Mouse (Mus musculus): Measurements from ENCODE around the gene Dmrt2.

The Dmrt2 gene

DNA sequence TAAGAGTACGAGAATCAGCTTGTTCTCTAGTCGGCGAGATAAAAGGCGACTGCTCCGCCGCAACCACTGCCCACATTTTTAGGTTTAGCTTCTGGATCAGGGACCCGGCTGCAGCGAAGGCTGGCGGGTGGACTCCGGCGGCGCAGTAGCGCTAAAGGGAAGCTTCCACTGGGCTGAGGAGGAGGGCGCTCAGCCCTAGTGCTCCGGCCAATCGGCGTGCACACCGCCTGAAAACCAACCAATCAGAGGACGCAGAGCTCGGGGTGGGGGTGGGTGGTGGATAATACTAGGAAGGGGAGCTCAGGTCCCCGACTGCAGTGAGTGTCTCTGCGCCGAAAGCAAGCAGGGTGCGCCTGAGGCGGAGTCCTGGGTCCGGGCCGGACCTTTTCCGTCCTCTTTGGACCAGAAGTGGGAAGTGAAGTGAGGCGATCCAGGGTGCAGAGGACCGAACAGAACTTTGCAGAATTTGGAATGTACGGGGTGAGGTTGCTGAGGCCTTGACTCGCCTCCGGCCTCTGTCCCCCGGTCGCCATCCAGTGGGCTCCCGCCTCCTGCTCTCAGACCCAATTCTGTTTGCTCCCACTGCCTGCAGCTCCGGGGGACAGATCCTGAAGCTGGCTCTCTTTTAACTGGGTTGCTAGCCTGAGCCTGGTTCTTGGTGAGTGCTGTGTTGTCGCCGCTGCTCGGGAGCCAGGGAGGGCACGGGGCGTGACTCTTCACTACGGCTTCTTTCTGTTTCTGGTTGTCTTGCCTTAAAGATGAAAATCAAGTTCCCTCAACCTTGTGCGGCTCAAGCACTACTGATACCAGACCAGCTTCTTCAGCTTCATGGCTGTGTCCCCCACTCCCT is at the start of gene Dmrt2:
Dmrt2 (plus strand) TSS at position 311 of the 850 bp plus-strand sequence.
- peak in 1 of 2 experiments; percentile 2 for DNase-seq (ENCODE audit: low spot score in 2 of 2)

DNA sequence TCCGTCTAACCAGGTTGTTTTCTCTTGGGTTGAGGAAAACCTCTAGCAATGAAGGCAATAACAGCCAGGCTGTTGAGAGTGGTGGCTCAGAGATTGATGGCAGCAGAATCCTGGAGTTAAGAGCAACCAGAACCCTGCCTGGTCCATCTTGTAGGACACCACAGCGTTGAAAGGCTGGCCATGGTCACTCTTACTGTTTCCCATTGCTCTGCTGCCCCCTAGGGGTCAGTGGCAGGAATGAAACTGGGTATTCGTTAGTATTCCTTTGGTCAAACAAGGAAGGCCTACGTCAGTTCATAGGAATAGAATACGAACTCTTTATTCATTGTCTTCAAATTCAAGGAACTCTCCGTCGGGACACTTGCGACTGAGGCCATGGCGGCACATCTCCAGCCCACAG is 43.7 kb upstream of the Dmrt2 start:
- DNase-seq (ENCODE audit: low spot score in 2 of 2) = peak in 1 of 2 experiments; percentile 31

DNA sequence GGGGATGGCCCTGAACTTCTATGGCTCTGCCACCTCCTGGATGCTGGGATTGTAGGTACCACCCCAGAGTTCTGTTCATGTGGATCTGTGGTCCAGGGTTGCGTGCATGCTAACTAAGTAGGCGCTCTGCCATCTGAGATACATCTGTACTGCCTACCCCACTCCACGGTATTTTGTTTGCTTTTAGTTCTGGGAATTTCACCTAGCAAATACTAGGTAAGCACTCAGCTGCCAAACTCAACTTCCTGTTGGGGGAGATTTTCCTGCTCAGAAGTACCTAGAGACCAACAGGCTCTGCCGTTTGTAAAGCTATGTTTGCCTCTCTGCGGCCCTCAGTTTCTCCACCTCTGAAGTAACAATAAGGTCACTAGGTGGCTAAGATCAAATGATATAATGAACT is 37.1 kb upstream of the Dmrt2 start:
- DNase-seq (ENCODE audit: low spot score in 2 of 2) = no peak

DNA sequence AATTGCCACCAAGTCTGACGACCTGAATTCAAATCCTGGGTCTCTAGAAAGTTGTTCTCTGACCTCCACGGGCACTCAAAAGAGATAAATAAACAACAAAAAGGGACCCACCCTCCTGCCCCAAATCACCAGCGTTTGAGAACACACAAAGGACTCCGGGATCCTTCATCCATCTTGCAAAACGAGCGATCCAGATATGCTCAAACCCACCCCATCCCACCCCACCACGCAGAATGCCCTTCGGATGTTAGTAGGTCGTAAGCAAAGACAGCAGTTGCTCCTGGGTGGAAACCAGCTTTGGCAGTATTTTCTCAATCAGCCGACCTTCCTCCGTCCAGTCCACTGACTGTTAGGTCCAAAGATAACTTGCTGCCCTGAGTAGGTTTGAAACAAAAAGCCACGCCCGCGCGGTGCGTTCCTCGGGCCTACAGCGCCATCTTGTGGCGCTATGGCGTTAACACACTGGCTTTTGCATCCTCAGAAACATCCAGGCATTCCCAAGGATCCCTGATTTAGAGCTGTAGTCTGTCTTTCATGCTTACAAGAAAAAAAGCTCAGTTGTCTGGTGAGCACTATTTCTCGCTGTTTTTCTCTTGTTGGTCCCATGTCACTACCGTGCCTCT is 36.5 kb upstream of the Dmrt2 start:
- peak in 1 of 2 experiments; percentile 12 for DNase-seq (ENCODE audit: low spot score in 2 of 2)

DNA sequence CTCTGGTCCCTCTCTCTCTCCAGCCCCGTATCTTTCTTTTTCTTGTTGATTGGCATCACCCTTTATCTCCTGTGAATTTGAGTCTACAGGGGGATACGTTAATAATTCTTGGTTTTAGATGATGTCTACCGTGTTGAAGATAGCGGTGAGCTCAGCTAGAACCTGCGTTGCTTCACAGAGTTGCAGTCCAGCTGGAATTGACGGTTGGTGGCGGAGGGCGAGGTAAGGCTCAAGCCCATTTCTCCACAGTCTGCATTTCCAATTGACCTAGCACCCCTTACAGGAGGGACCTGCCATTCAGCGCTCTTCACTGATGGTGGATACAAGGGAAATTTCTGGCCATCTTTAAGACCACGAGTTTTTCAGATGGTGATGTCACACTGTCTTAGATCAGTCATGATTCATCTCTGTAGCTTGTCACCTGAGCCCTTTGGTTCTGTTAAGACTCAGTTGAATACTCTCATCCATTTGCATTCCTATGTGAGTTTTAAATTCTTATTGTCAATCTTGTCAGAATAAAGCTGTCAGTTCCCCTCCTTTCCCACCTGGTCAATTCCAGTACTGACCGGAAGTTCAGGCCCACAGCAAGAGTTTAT is 33.3 kb upstream of the Dmrt2 start:
- no peak for DNase-seq (ENCODE audit: low spot score in 2 of 2)

DNA sequence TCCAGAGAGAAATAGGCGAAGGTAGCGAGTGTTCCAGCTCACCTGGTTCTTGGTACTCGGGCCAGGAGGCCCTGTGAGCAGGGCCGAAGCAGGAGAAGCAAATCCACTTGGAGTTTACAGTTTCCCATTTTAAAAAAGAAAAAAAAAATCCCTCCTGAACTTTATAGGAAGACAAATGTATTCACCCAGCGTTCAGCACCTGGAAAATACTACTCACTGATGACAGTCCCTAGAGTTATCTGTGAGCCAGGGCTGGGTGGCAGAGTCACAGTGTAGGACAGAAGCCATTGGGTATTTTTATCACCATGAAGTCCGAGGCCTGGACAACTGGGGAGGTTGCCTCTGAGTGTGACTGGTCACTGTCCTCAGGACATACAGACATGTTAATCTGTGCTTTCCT is 30.4 kb upstream of the Dmrt2 start:
- no peak for DNase-seq (ENCODE audit: low spot score in 2 of 2)

DNA sequence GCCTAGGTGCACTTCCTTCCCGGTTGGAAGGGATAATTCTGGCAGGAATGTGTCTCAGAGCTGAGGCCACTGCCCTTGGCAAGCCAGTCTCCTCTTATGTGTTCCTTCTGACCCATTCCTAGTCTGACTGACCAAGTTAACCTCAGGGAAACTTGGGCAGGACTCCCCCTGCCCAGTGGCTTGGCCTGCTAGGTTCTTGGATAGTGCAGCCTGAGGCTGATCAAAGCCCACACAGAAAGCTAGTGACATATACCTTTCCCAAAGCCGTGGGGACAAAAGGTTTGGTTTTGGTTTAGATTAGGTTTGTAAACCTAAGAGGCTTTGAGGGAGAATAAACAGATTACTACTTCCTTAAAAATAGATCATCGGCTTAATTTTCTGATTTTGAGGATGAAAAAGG is 25.1 kb upstream of the Dmrt2 start:
- DNase-seq (ENCODE audit: low spot score in 2 of 2) = no peak

DNA sequence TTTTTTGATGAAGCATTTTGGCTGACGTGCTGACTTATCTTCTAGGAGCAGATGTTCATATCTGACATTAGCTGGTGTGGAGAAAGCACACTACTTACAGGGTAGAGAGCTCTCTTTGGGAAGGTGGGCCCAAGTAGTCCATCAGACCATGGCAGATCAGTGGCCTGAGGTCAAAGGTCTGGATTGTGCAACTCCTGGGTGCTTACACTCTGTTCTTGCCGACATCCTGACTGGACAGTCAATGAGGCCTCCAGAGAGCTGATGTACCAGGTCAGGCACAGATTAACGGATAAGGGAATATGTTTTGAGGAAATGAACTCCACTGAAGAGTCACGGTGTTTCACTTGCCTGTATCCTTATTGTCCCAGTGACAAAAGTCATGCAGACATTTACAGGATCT is 23.5 kb upstream of the Dmrt2 start:
- DNase-seq (ENCODE audit: low spot score in 2 of 2) = no peak

DNA sequence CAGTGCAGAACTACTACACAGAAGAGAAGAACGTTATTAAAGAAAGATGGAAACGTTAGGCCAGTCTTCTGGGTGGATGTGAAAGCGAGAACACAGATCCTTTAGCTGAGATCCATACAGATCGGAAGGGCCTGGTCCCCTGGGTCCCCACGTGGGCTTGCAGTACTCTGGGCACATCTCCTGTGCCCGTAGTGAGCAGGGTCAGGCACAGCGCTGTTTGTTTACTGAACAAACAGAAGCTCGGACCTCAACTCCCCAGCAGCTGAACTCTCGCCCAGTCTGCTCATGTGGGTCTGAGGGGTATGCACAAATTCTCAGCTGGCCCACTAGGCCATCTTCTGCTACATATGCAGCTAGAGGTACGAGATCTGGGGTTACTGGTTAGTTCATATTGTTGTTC is 21.7 kb upstream of the Dmrt2 start:
- no peak for DNase-seq (ENCODE audit: low spot score in 2 of 2)

DNA sequence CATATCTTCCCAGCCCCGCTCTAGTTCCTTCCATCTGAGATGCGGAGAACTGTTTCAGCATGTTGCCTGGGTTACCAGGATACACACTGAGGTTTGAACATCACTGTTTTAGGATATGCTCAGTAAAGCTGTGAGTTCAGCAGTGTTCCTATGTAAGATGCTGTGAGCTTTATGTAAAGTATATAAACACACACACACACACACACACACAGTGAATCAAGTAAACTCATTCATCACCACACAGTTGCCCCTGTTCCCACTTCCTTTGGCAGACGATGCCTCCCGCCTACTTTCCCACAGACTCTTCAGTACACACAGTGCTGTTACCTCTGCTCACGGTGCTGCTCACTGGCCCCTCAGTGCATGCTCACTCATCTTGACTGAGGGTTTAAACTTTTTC is 19.7 kb upstream of the Dmrt2 start:
- no peak for DNase-seq (ENCODE audit: low spot score in 2 of 2)

DNA sequence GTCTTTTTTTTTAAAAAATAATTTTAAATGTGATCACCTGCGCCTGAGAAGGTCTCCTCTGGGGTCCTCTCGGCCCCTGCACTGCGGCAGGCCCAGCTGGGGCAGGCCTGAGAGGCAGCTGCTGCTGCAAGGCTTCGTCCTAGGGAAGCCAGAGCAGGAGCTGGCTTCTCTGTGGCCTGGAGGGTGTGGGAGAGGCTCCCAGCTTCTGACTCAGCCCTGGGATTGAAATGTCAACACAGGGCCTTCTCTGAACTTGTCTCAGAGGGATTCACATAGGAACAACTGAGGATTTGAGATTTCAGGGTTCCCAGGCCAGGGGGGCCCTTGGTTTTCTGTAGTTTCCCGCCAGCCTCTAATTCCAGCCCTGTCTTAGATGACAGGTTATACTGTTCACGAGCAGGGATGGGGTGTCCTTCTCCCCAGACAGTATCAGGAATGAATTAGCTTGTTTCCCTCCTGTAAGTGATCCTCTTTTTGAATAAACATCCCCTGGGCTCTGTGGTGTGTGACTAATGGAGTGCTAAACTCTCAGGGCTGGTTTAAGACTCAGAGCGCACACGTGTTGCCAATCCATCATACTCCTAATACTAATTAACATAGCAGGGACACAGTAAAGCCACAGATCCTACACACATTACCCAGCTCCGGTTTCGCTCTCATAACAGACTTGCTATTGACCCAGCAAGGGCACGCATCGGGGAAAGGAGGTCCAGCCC is 18.0 kb upstream of the Dmrt2 start:
- DNase-seq (ENCODE audit: low spot score in 2 of 2) = no peak

DNA sequence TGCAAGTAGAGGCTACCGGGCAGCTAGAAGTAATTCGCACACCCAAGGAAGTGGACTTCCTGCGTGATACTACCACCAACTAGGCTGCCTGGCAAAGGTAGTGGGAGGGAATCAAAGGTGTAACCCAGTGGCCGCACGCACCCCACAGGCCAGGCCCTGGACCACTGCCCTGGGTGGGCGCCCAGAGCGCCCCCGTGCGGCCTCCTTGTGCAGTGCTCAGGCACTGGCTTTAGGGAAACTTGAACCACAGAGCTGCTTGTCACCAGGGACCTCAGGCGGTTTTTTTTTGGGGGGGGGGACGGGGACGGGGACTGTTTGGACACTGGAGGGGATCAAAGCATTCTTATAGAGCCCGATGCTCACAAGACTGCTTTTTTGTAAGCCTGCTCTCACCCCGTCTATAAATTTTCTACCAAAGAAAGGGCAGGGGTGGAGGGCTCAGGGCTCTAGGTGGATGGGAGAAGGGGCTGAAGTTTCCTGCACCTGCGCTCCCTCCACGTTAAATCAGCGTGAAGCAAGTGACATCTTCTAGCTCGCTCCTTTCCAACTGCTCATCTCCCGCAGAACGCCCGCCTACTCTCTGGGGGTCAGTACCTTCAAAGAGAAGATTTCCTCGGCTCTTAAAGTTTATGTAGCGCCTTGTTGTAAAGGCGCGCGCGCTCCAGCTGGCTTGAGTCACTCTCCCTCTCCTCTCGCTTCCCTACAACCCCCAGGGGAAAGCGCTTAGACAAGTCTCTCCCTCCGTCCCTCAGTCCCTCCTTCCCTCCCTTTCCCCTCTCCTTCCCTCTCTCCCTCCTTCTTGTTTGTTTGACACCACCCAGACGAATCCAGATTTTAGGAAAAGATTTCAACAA is 6.5 kb upstream of the Dmrt2 start:
- no peak for DNase-seq (ENCODE audit: low spot score in 2 of 2)

DNA sequence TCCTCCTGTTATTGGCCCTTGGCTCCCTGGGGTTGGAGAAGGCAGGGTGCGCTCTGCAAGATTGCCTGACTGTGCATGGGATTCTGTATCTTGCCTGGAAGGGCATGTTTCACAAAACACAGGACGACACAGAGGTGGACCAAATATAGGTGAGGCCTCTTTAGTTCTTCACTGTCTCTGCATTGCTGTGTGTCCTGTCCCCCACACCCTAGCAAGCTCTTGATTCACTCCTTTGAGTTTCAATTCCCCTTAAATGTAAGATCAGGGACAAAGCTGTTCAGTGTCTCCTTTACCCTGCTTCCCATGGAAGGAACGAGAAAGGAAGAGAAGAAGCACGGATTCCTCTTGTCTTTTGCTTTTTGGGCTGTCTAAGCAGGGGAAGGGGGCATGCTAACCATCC is 4.4 kb upstream of the Dmrt2 start:
- DNase-seq (ENCODE audit: low spot score in 2 of 2) = no peak

DNA sequence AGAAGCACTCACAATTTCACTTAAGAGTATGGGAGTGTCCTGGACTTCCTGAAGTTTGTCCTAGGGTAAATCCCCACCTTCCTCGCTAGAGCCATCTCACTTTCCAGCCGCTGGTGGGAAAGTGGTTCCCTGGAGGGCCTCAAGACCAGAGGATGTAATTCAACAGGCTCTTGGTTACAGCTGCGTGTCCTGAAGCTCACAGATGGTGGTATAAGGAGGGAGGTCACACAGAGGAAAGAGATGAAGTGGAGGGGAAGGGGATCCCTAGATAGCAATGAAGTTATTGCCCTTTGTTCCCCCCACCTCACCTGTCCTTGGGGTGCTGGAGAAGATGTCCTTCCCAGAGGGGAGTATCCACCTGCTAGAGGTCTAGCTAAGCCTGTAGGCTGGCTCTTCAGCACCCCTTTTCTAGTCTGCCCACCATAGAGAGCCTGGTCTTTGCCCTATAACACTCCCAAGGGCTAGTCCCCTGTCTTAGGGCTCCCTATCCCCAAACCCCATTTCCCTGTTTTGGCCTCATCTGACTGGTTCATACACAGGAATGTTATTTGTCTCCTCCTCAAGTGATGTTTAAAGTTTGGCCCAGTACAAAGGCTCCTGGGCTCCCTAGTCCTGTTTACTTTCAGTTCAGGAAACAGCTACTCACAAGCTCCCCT is 2.5 kb upstream of the Dmrt2 start:
- DNase-seq (ENCODE audit: low spot score in 2 of 2) = no peak

DNA sequence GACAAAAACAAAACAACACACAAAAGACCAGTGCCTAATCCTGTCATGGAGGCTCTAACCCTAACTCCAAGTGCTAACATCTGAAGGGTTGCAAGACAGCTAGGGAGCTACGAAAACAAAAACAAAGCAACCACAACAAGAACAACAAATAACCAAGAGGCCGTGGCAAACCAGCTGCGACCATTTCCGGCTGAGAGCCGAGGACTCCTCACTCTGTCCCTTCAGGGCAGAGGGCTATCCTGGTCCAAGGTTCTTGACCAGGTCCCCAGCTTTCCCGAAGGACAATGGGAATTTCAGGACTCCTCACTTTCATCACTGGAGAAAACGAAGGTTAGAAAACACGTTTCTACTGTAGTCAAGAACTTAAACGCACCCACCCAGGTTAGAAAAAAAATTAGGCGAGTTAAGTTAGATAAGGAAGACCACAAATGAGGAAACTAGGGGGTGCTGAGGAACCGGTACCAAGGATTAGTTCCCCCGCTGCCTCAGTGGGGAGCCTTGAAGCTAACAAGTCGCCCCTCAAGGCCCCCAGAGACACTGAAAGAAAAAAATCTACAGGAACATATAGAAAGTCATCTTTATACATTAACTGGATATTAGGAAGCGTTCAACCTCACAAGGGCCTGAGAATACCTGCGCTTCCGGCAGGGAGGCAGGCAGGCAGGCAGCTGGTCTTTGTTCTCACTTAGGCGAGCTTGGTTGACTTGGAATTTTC is 1.5 kb upstream of the Dmrt2 start:
- no peak for DNase-seq (ENCODE audit: low spot score in 2 of 2)

DNA sequence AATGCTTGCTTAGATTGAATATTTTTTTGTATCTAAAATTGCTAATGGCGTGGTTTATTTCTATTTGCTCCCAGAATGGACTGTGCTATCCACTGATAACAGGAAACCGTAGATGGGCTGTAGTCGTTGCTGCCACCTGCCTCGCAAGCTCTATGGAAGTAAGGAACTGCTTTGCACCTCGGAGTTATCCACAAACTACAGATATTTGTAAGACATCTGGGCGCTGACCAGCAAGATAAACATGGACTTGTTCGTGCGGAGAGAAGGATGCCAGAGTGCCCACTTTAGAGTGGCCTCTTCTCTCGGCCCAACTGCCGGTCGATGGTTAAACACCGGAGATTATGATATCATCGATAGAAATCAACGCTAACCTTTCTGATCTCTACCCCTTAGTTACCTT is 530 bp upstream of the Dmrt2 start:
- DNase-seq (ENCODE audit: low spot score in 2 of 2) = no peak

DNA sequence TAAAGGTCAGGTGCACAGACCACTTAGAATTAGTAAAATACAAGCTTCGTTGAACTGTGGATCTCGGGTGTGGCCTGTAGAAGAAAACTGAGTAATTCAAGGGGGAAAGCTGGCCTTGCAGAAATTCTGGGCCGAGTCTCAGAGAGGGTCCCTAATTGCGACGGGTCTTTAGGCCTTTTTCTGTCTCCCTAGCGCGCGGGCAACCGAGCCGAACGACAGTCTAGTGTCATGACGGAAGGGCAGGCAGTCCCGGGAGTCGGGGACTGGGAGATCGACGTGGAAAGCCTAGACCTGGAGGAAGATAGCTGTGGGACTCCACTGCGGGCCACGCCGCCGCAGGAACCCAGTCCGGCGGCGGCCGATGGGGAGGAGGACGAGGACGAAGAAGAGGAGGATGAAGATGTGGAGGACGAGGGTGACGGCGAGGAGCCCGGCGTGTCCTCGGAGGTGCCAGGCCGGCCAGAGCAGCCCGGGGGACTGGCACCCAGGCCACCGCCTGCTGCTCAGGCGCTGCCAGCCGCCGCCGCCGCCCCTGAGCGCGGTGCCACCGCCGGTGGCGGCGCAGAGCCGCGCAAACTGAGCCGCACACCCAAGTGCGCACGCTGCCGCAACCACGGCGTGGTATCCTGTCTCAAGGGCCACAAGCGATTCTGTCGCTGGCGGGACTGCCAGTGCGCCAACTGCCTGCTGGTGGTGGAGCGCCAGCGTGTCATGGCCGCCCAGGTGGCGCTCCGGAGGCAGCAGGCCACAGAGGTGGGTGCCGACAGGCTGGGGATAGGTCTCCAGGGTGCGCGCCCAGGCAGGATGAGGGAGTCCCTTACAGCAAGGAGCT is 1.2 kb downstream of the Dmrt2 start:
- DNase-seq (ENCODE audit: low spot score in 2 of 2) = no peak

DNA sequence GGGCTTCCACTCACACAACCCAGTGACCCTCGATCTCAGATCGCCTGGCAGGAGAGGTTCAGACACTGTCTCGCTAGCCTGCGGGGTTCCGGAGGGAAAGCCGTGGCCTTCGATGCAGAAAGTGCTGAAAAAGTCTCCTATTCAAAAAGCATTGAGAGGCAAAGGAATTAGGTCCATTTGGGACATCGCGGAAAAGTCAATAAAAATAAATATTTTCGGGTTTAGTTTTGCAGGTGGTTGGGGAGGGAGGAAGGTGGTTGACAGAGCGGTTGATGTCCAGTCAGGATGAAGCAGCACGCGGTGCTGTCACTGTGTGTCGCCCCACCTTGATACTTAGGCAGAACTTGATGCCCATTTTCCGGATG is 1.8 kb downstream of the Dmrt2 start:
- DNase-seq (ENCODE audit: low spot score in 2 of 2) = no peak

DNA sequence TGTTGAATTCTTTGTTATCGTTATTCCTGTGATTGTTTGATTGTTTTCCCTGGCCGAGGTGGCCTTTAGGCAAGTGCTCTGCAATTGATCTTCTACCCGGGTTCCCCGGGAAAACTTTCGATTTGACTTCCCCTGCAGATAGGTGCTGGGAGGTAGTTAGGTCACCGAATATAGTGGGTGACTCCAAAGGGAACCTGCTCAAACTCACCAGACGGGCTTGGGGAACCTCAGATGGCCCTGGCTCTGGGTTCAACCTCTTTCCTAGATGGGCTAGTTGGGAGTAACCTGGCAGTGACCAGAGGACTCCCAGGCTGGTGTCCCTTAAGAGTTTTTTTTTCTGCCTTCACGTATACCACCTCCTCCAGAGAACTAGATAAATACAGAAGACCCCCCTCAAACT is 2.5 kb downstream of the Dmrt2 start:
- no peak for DNase-seq (ENCODE audit: low spot score in 2 of 2)

All from natural killer cell, adult 2 months (primary cell).